Mouse (Mus musculus) embryonic facial prominence, embryonic 14.5 days (tissue): ENCODE results near the gene Gm6993. TPM values are rescaled to one million over a fixed set of nuclear protein-coding genes. Genes with fewer than 3 reads are reported as not detected.

Experiments
- ATAC-seq: fragments of 200-750 bp; cut with Nextera tagmentation; 2 replicates; pipeline ENCODE4 v1.8.0; 2017; ENCODE audit warnings: low read depth, moderate number of reproducible peaks, moderate TSS enrichment
- DNase-seq: peaks from one replicate; pipeline ENCODE4 v3.0.0-alpha.2; 2015; ENCODE audit warnings: low spot score
- H3K27ac ChIP-seq: fragments of 300-500 bp; sonication (generic); replicated peaks from 2 replicates; pipeline ENCODE4 v1.5.1; 2014; ENCODE audit warnings: low read depth, mild to moderate bottlenecking, low read length, moderate library complexity
- H3K27me3 ChIP-seq: fragments of 300-500 bp; sonication (generic); replicated peaks from 2 replicates; pipeline ENCODE4 v1.6.1; 2014; ENCODE audit warnings: low read length; ENCODE audit not compliant: control insufficient read depth, insufficient read depth
- H3K36me3 ChIP-seq: fragments of 300-500 bp; sonication (generic); 2 replicates; pipeline ENCODE4 v1.6.1; 2014; ENCODE audit warnings: low read length, mixed read lengths; ENCODE audit not compliant: control insufficient read depth, insufficient read depth
- H3K4me1 ChIP-seq: fragments of 300-500 bp; sonication (generic); 2 replicates; pipeline ENCODE4 v1.6.1; 2014; ENCODE audit warnings: antibody characterized with exemption, low read length; ENCODE audit not compliant: control insufficient read depth, insufficient read depth
- H3K4me2 ChIP-seq: fragments of 300-500 bp; sonication (generic); 2 replicates; pipeline ENCODE4 v1.6.1; 2014; ENCODE audit warnings: low read depth, mild to moderate bottlenecking, low read length, moderate library complexity, mixed read lengths
- H3K4me3 ChIP-seq: fragments of 300-500 bp; sonication (generic); 2 replicates; pipeline ENCODE4 v1.5.1; 2014; ENCODE audit warnings: low read depth, mild to moderate bottlenecking, low read length
- H3K9ac ChIP-seq: fragments of 300-500 bp; sonication (generic); 2 replicates; pipeline ENCODE4 v1.6.1; 2014; ENCODE audit warnings: low read depth, mild to moderate bottlenecking, low read length, moderate library complexity, mixed read lengths
- H3K9me3 ChIP-seq: fragments of 300-500 bp; sonication (generic); 2 replicates; pipeline ENCODE4 v1.6.1; 2016; ENCODE audit warnings: low read length; ENCODE audit not compliant: control insufficient read depth
- WGBS: fragments of 180-500 bp; shearing (Covaris S2); extraction: QIAGEN DNeasy Blood & Tissue Kit; methylation state at CpG from one replicate; pipeline ENCODE4 v1.1.7; 2014; 5-methylcytosine and 5-hydroxymethylcytosine counted together
- polyA plus RNA-seq: library from polyadenylated mRNA; unstranded; fragments of >200 nt; fragmentation: Nextera tagmentation; extraction: Ambion mirVana; gene quantifications from 2 replicates; pipeline ENCODE4 v1.2.1, GENCODE M21; 2014

Gene Gm6993
- polyA plus RNA-seq, 1 experiment from 2014 or later: not detected

GRCm38 (mm10) chr12:31228878-31229277, 11.7 kb upstream of the Gm6993 start:
- DNase-seq: no peak
- Histone ChIP-seq H3K27me3 (no peaks in the 10 kb centered on the region), H3K9ac (no peak overlapping the region), H3K36me3 (no peaks in the 10 kb centered on the region), H3K4me1 (peaks cover 6% of the 10 kb centered on the region; the same call in 1 of the 2 replicates), H3K4me2 (no peak overlapping the region), H3K27ac (no peak overlapping the region), H3K9me3 (no peaks in the 10 kb centered on the region), H3K4me3 (no peak overlapping the region)
- WGBS: 61% methylated on average over 7 of the region's 7 CpGs
- ATAC-seq: no peak

GRCm38 (mm10) chr12:31232635-31233034, 7.9 kb upstream of the Gm6993 start:
- Histone ChIP-seq H3K36me3 (no peaks in the 10 kb centered on the region), H3K9me3 (no peaks in the 10 kb centered on the region)
- 78% methylated on average over 1 of the region's 1 CpGs for WGBS

GRCm38 (mm10) chr12:31235018-31235417, 5.6 kb upstream of the Gm6993 start:
- H3K27ac ChIP-seq: no peak overlapping the region
- H3K4me3 ChIP-seq: no peak overlapping the region
- no peaks in the 10 kb centered on the region for H3K36me3 ChIP-seq
- no peaks in the 10 kb centered on the region for H3K27me3 ChIP-seq
- DNase-seq: no peak
- H3K4me1 ChIP-seq: peaks cover 14% of the 10 kb centered on the region
- H3K4me2 ChIP-seq: no peak overlapping the region
- no peaks in the 10 kb centered on the region for H3K9me3 ChIP-seq
- no peak overlapping the region for H3K9ac ChIP-seq
- no peak for ATAC-seq
- 93% methylated on average over 6 of the region's 6 CpGs for WGBS

More at GRCm38 (mm10) chr12:31232635-31233034, 7.9 kb upstream of the Gm6993 start:
- DNase-seq: no peak
- Histone ChIP-seq H3K4me2 (no peak overlapping the region), H3K4me3 (no peak overlapping the region), H3K4me1 (peaks cover 14% of the 10 kb centered on the region), H3K27me3 (no peaks in the 10 kb centered on the region), H3K27ac (no peak overlapping the region), H3K9ac (no peak overlapping the region)
- no peak for ATAC-seq

- WGBS: 34% methylated on average over 12 of the region's 12 CpGs
- DNase-seq (no peak), ATAC-seq (peak; percentile 47; the same call in 1 of the 2 replicates)
- Histone ChIP-seq H3K9ac (no peak overlapping the region; the same call in 1 of the 2 replicates), H3K4me2 (peak overlapping the region; percentile 25; the same call in 1 of the 2 replicates), H3K27ac (peak overlapping the region; percentile 48; the same call in 1 of the 2 replicates), H3K9me3 (no peaks in the 10 kb centered on the region), H3K4me3 (no peak overlapping the region), H3K4me1 (peaks cover 14% of the 10 kb centered on the region), H3K27me3 (no peaks in the 10 kb centered on the region), H3K36me3 (no peaks in the 10 kb centered on the region)
Observed at GRCm38 (mm10) chr12:31236861-31237595, 3.5 kb upstream of the Gm6993 start.

GRCm38 (mm10) chr12:31239031-31239583, 1.5 kb upstream of the Gm6993 start:
- Histone ChIP-seq H3K4me3 (no peak overlapping the region), H3K27ac (no peak overlapping the region), H3K9me3 (no peaks in the 10 kb centered on the region), H3K9ac (no peak overlapping the region), H3K27me3 (no peaks in the 10 kb centered on the region), H3K36me3 (no peaks in the 10 kb centered on the region), H3K4me2 (no peak overlapping the region), H3K4me1 (peaks cover 11% of the 10 kb centered on the region)
- no peak for DNase-seq
- ATAC-seq: no peak
- WGBS: 65% methylated on average over 3 of the region's 3 CpGs

- no peaks in the 10 kb centered on the region for H3K27me3 ChIP-seq
- WGBS: 57% methylated on average over 4 of the region's 4 CpGs
- no peak overlapping the region for H3K9ac ChIP-seq
- peaks cover 11% of the 10 kb centered on the region for H3K4me1 ChIP-seq
- no peak overlapping the region for H3K4me2 ChIP-seq
- H3K4me3 ChIP-seq: no peak overlapping the region
- H3K36me3 ChIP-seq: no peaks in the 10 kb centered on the region
- ATAC-seq: no peak
- no peaks in the 10 kb centered on the region for H3K9me3 ChIP-seq
- H3K27ac ChIP-seq: no peak overlapping the region
- no peak for DNase-seq
Observed at GRCm38 (mm10) chr12:31239798-31240197, 772 bp upstream of the Gm6993 start.

- ATAC-seq (peak; percentile 78; the same call in 1 of the 2 replicates), DNase-seq (peak; percentile 79)
- H3K4me2 ChIP-seq: no peak overlapping the region
- H3K4me3 ChIP-seq: no peak overlapping the region
- H3K4me1 ChIP-seq: peaks cover 8% of the 10 kb centered on the region
- no peaks in the 10 kb centered on the region for H3K27me3 ChIP-seq
- no peak overlapping the region for H3K9ac ChIP-seq
- no peak overlapping the region for H3K27ac ChIP-seq
- no peaks in the 10 kb centered on the region for H3K36me3 ChIP-seq
- WGBS: 50% methylated on average over 6 of the region's 6 CpGs
- H3K9me3 ChIP-seq: no peaks in the 10 kb centered on the region
Observed at GRCm38 (mm10) chr12:31241595-31242342, 1.2 kb downstream of the Gm6993 start.

- ATAC-seq: no peak
- H3K4me3 ChIP-seq: no peak overlapping the region
- no peak overlapping the region for H3K9ac ChIP-seq
- H3K27me3 ChIP-seq: no peaks in the 10 kb centered on the region
- H3K4me1 ChIP-seq: no peaks in the 10 kb centered on the region
- DNase-seq: no peak
- no peak overlapping the region for H3K27ac ChIP-seq
- H3K36me3 ChIP-seq: no peaks in the 10 kb centered on the region
- no peak overlapping the region for H3K4me2 ChIP-seq
- no peaks in the 10 kb centered on the region for H3K9me3 ChIP-seq
- WGBS: 89% methylated on average over 2 of the region's 2 CpGs
Observed at GRCm38 (mm10) chr12:31244001-31244400, 3.4 kb downstream of the Gm6993 start.
